Mouse (Mus musculus): ENCODE measurements around the gene Gm20517. TPM values are rescaled to one million over a fixed set of nuclear protein-coding genes. Genes with fewer than 3 reads are reported as not detected.
"Not testable (repeated sequence)": the region's sequence is repeated elsewhere in the genome, so short reads cannot be mapped to it uniquely, and the experiment has no call there.

The Gm20517 gene
- polyA plus RNA-seq, 1 experiment from 2014 or later, result 2.2 TPM

DNA sequence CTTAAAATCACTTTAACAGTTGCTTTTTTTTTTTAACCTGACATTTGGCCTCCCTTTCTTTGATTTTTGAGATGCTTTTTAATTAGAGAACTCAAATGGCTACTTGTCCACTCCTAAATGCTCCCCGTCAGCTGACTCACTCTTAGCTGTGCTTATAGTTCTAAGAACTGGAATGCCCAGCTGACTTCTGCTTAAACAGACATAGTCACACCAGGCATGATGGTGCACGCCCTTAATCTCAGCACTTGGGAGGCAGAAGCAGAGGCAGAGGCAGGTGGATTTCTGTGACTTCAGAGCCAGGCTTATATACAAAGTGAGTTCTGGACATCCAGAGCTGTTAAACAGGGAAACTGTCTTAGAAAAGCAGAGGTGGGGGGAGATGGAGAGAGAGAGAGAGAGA, 40.6 kb downstream of the Gm20517 start:
- Histone ChIP-seq H3K9ac (ENCODE audit: low read length) (no peak overlapping the region), H3K27ac (replicated peaks in 1 of 2; ENCODE audit: control insufficient read depth in 1 of 2, insufficient read depth in 1 of 2, low read depth in 2 of 2, low read length in 2 of 2) (no peak overlapping the region), H3K4me3 (ENCODE audit: control insufficient read depth in 1 of 2, insufficient read depth in 1 of 2, low read depth in 1 of 2, low read length in 2 of 2) (no peak overlapping the region), H3K27me3 (ENCODE audit: control insufficient read depth, insufficient read depth, low read length) (no peaks in the 10 kb centered on the region), H3K36me3 (ENCODE audit: control insufficient read depth, insufficient read depth, low read length) (peaks cover 11% of the 10 kb centered on the region), H3K4me1 (ENCODE audit: control insufficient read depth in 2 of 2, insufficient read depth in 2 of 2, low read length in 2 of 2) (no peaks in the 10 kb centered on the region), H3K9me3 (ENCODE audit: control insufficient read depth, low read length) (no peaks in the 10 kb centered on the region), H3K4me2 (ENCODE audit: low read length) (no peak overlapping the region)
- ATAC-seq (ENCODE audit: insufficient number of reproducible peaks, insufficient read depth, low FRiP score, low read depth), result no peak
- WGBS, result 80% methylated on average over 2 of the region's 2 CpGs

DNA sequence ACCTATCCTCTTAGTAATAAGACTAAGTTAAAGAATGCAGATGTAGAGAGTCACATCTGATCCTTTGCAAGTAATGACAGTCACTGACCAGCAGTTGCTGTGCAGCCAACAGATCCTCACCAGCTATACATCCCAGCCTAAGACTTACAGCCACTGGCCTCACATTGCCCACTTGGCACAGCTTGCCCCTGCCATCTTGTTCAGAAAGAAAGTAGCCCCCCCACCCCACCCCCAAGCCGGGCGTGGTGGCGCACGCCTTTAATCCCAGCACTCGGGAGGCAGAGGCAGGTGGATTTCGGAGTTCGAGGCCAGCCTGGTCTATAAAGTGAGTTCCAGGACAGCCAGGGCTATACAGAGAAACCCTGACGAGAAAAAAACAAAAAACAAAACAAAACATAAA, 43.0 kb downstream of the Gm20517 start:
- 90% methylated on average over 8 of the region's 8 CpGs for WGBS
- H3K4me3 ChIP-seq (ENCODE audit: control insufficient read depth in 1 of 2, insufficient read depth in 1 of 2, low read depth in 1 of 2, low read length in 2 of 2); H3K27me3 ChIP-seq (ENCODE audit: control insufficient read depth, insufficient read depth, low read length); H3K9me3 ChIP-seq (ENCODE audit: control insufficient read depth, low read length); H3K27ac ChIP-seq (replicated peaks in 1 of 2; ENCODE audit: control insufficient read depth in 1 of 2, insufficient read depth in 1 of 2, low read depth in 2 of 2, low read length in 2 of 2); H3K9ac ChIP-seq (ENCODE audit: low read length); H3K4me1 ChIP-seq (ENCODE audit: control insufficient read depth in 2 of 2, insufficient read depth in 2 of 2, low read length in 2 of 2); ATAC-seq (ENCODE audit: insufficient number of reproducible peaks, insufficient read depth, low FRiP score, low read depth); H3K4me2 ChIP-seq (ENCODE audit: low read length): not testable (repeated sequence)
- peaks cover 11% of the 10 kb centered on the region for H3K36me3 ChIP-seq (ENCODE audit: control insufficient read depth, insufficient read depth, low read length)

DNA sequence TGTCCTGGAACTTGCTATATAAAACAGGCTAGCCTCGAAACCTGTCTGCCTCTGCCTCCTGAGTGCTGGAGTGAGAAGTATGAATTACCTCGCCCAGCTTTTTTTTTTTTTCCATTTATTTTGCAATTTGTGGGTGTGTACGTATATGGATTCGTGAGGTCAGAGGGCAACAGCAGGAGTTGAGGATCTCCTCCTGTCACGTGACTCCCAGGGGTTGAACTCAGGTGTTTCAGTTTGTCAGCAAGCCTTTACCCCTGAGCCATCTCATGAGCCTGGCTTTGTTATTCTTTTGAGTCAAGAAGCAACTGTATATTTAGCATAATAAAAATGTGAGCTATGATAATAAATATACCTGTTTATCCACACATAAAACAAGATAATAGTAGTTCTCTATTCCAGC, 44.3 kb downstream of the Gm20517 start:
- no peaks in the 10 kb centered on the region for H3K9me3 ChIP-seq (ENCODE audit: control insufficient read depth, low read length)
- H3K36me3 ChIP-seq (ENCODE audit: control insufficient read depth, insufficient read depth, low read length), result peaks cover 5% of the 10 kb centered on the region
- no peak overlapping the region for H3K27ac ChIP-seq (replicated peaks in 1 of 2; ENCODE audit: control insufficient read depth in 1 of 2, insufficient read depth in 1 of 2, low read depth in 2 of 2, low read length in 2 of 2)
- no peak overlapping the region for H3K4me3 ChIP-seq (ENCODE audit: control insufficient read depth in 1 of 2, insufficient read depth in 1 of 2, low read depth in 1 of 2, low read length in 2 of 2)
- no peaks in the 10 kb centered on the region for H3K27me3 ChIP-seq (ENCODE audit: control insufficient read depth, insufficient read depth, low read length)
- H3K4me1 ChIP-seq (ENCODE audit: control insufficient read depth in 2 of 2, insufficient read depth in 2 of 2, low read length in 2 of 2), result no peaks in the 10 kb centered on the region
- no peak overlapping the region for H3K9ac ChIP-seq (ENCODE audit: low read length)
- WGBS, result 81% methylated on average over 5 of the region's 5 CpGs
- H3K4me2 ChIP-seq (ENCODE audit: low read length), result no peak overlapping the region
- ATAC-seq (ENCODE audit: insufficient number of reproducible peaks, insufficient read depth, low FRiP score, low read depth), result no peak

DNA sequence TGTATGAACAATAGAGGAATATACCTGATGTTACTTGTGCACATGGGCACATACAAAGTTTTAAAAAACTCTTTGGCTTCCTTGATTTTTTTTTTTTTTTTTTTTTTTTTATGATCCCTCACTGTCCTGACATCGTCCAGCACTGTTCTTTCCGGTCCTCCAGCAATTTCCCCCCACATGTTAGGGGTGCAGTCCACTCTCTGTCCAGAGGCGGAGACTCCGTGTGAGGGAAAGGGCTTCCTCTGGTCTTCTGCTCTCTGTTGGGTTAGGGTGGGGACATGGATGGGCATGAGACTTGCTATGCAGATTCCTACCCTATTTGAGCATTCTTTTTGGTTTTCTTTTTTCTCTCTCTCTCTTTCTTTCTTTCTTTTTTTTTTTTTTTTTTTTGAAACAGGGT, 46.5 kb downstream of the Gm20517 start:
- Histone ChIP-seq H3K4me3 (ENCODE audit: control insufficient read depth in 1 of 2, insufficient read depth in 1 of 2, low read depth in 1 of 2, low read length in 2 of 2) (no peak overlapping the region), H3K27me3 (ENCODE audit: control insufficient read depth, insufficient read depth, low read length) (no peaks in the 10 kb centered on the region), H3K4me1 (ENCODE audit: control insufficient read depth in 2 of 2, insufficient read depth in 2 of 2, low read length in 2 of 2) (no peaks in the 10 kb centered on the region), H3K27ac (replicated peaks in 1 of 2; ENCODE audit: control insufficient read depth in 1 of 2, insufficient read depth in 1 of 2, low read depth in 2 of 2, low read length in 2 of 2) (no peak overlapping the region), H3K4me2 (ENCODE audit: low read length) (no peak overlapping the region), H3K9me3 (ENCODE audit: control insufficient read depth, low read length) (no peaks in the 10 kb centered on the region), H3K9ac (ENCODE audit: low read length) (no peak overlapping the region), H3K36me3 (ENCODE audit: control insufficient read depth, insufficient read depth, low read length) (peaks cover 3% of the 10 kb centered on the region; the same call in 1 of the 2 replicates)
- 80% methylated on average over 4 of the region's 4 CpGs for WGBS
- no peak for ATAC-seq (ENCODE audit: insufficient number of reproducible peaks, insufficient read depth, low FRiP score, low read depth)

DNA sequence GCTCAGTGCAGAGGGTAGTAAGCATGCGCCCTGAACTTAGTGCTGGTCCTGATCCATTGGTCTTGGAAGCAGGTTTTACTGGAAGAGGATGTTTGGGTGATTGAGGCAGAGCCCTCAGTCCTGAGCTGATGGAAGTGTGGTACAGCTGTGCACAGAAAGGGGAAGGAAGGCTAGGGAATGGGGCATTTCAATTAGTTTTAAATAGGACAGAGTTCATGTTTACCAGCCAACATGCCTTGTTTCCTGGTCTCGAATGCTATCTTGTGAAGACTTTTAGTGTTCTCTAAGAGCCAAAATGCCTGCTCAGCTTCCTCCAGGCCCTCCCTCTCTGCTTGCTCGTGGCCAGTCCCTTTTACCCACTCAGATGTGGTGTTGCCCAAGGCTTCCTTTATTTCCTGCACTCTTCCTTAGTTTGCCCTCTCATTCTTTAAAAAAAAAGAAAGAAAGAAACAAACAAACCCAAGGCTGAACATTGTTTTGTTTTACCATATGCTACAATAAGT, 47.4 kb downstream of the Gm20517 start:
- Histone ChIP-seq H3K27me3 (ENCODE audit: control insufficient read depth, insufficient read depth, low read length) (no peaks in the 10 kb centered on the region), H3K9ac (ENCODE audit: low read length) (no peak overlapping the region), H3K36me3 (ENCODE audit: control insufficient read depth, insufficient read depth, low read length) (peaks cover 3% of the 10 kb centered on the region; the same call in 1 of the 2 replicates), H3K4me3 (ENCODE audit: control insufficient read depth in 1 of 2, insufficient read depth in 1 of 2, low read depth in 1 of 2, low read length in 2 of 2) (no peak overlapping the region), H3K27ac (replicated peaks in 1 of 2; ENCODE audit: control insufficient read depth in 1 of 2, insufficient read depth in 1 of 2, low read depth in 2 of 2, low read length in 2 of 2) (no peak overlapping the region), H3K4me1 (ENCODE audit: control insufficient read depth in 2 of 2, insufficient read depth in 2 of 2, low read length in 2 of 2) (no peaks in the 10 kb centered on the region), H3K4me2 (ENCODE audit: low read length) (no peak overlapping the region), H3K9me3 (ENCODE audit: control insufficient read depth, low read length) (no peaks in the 10 kb centered on the region)
- ATAC-seq (ENCODE audit: insufficient number of reproducible peaks, insufficient read depth, low FRiP score, low read depth), result no peak
- WGBS, result 87% methylated on average over 3 of the region's 3 CpGs

DNA sequence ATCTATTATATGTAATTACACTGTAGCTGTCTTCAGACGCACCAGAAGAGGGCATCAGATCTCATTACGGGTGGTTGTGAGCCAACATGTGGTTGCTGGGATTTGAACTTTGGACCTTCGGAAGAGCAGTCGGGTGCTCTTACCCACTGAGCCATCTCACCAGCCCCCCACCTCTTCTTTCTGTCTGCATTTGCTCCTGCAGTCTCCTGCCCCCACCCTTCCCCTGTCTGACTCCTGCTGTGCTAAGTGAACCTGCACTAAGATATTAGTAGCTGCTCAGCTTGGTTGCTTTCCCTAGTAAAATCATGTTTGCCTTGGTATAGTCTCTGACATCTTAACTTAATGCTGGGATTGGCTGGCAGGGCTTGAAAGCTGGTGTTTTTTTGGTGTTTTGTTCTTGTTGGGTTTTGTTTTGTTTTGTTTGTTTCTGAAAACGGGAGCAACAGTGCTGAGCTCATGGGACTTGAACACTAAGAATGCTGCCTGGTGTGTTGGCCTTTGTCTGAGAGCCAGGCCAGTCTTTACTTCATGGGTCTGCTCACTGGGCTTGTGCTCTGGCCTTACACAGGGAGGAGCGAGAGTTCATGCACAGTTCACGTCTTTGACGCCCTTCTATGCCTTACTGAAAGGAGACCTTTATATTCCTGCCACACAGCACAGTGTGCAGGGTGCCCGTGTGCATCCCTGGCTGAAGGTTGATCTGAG, 51.8 kb downstream of the Gm20517 start:
- Histone ChIP-seq H3K4me2 (ENCODE audit: low read length) (no peak overlapping the region), H3K27me3 (ENCODE audit: control insufficient read depth, insufficient read depth, low read length) (no peaks in the 10 kb centered on the region), H3K36me3 (ENCODE audit: control insufficient read depth, insufficient read depth, low read length) (no peaks in the 10 kb centered on the region), H3K4me1 (ENCODE audit: control insufficient read depth in 2 of 2, insufficient read depth in 2 of 2, low read length in 2 of 2) (peaks cover 0 to 4% of the 10 kb centered on the region in 2 experiments; a peak in 1 of 4 replicates), H3K9me3 (ENCODE audit: control insufficient read depth, low read length) (no peaks in the 10 kb centered on the region), H3K4me3 (ENCODE audit: control insufficient read depth in 1 of 2, insufficient read depth in 1 of 2, low read depth in 1 of 2, low read length in 2 of 2) (no peak overlapping the region), H3K9ac (ENCODE audit: low read length) (0 out of 2 replicates have a peak overlapping the region, but pooled peaks have one; percentile 4), H3K27ac (replicated peaks in 1 of 2; ENCODE audit: control insufficient read depth in 1 of 2, insufficient read depth in 1 of 2, low read depth in 2 of 2, low read length in 2 of 2) (0 out of 4 replicates have a peak overlapping the region, but pooled peaks of 1 of the 2 experiments have one; percentile 28)
- ATAC-seq (ENCODE audit: insufficient number of reproducible peaks, insufficient read depth, low FRiP score, low read depth), result no peak
- 59% methylated on average over 9 of the region's 9 CpGs for WGBS

DNA sequence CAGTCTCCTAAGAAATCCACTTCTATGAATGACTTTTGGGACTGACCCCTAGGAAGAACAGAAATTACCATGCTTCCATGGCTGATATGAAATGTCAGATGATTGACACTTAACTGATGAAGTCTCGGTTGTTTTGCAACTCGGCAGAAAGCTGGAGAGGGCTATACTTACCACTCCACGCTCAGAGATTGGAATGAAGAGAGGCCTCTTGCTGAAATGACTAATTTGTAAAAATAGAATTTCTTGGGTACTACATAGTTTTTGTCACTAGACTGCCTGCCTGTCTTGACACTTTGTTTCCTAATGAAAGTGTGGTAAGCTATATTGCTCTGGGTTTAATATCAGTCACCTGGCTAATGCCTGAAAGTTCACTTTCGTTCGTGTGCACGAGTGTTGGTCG, 53.1 kb downstream of the Gm20517 start:
- Histone ChIP-seq H3K4me3 (ENCODE audit: control insufficient read depth in 1 of 2, insufficient read depth in 1 of 2, low read depth in 1 of 2, low read length in 2 of 2) (no peak overlapping the region), H3K9me3 (ENCODE audit: control insufficient read depth, low read length) (no peaks in the 10 kb centered on the region), H3K36me3 (ENCODE audit: control insufficient read depth, insufficient read depth, low read length) (no peaks in the 10 kb centered on the region), H3K4me1 (ENCODE audit: control insufficient read depth in 2 of 2, insufficient read depth in 2 of 2, low read length in 2 of 2) (peaks cover 0 to 4% of the 10 kb centered on the region in 2 experiments; a peak in 1 of 4 replicates), H3K4me2 (ENCODE audit: low read length) (no peak overlapping the region), H3K27ac (replicated peaks in 1 of 2; ENCODE audit: control insufficient read depth in 1 of 2, insufficient read depth in 1 of 2, low read depth in 2 of 2, low read length in 2 of 2) (no peak overlapping the region; a peak in 1 of 4 replicates), H3K9ac (ENCODE audit: low read length) (no peak overlapping the region), H3K27me3 (ENCODE audit: control insufficient read depth, insufficient read depth, low read length) (no peaks in the 10 kb centered on the region)
- no peak for ATAC-seq (ENCODE audit: insufficient number of reproducible peaks, insufficient read depth, low FRiP score, low read depth)
- 63% methylated on average over 7 of the region's 7 CpGs for WGBS

Data from heart, embryonic 14.5 days (tissue).